Mouse (Mus musculus) liver, embryonic 12.5 days (tissue): ENCODE data around the gene Wdr37. TPM values are rescaled to one million over a fixed set of nuclear protein-coding genes. Genes with fewer than 3 reads are reported as not detected.
A peak's percentile ranks its signal among the peaks of the same experiment; 100 is the strongest.

Experiments used
- ATAC-seq: fragments of 200-750 bp; cut with Nextera tagmentation; 2 replicates; pipeline ENCODE4 v1.8.0; 2017; ENCODE audit warnings: moderate number of reproducible peaks, mild to moderate bottlenecking, moderate library complexity
- H3K27ac ChIP-seq: fragments of 300-500 bp; sonication (generic); 2 replicates; pipeline ENCODE4 v1.5.1; 2016; ENCODE audit warnings: mild to moderate bottlenecking
- H3K27me3 ChIP-seq: fragments of 300-500 bp; sonication (generic); replicated peaks from 2 replicates; pipeline ENCODE4 v1.6.1; 2016; ENCODE audit warnings: mild to moderate bottlenecking, moderate library complexity
- H3K36me3 ChIP-seq: fragments of 300-500 bp; sonication (generic); 2 replicates; pipeline ENCODE4 v1.6.1; 2016; ENCODE audit warnings: mild to moderate bottlenecking, moderate library complexity
- H3K4me1 ChIP-seq: fragments of 300-500 bp; sonication (generic); 2 replicates; pipeline ENCODE4 v1.6.1; 2016
- H3K4me2 ChIP-seq: fragments of 300-500 bp; sonication (generic); 2 replicates; pipeline ENCODE4 v1.6.1; 2016; ENCODE audit warnings: mild to moderate bottlenecking, moderate library complexity
- H3K4me3 ChIP-seq: fragments of 300-500 bp; sonication (generic); 2 replicates; pipeline ENCODE4 v1.5.1; 2016; ENCODE audit warnings: mild to moderate bottlenecking, moderate library complexity
- H3K9ac ChIP-seq: fragments of 300-500 bp; sonication (generic); 2 replicates; pipeline ENCODE4 v1.6.1; 2016; ENCODE audit warnings: mild to moderate bottlenecking, moderate library complexity
- H3K9me3 ChIP-seq: fragments of 300-500 bp; sonication (generic); replicated peaks from 2 replicates; pipeline ENCODE4 v1.6.1; 2016; ENCODE audit warnings: mild to moderate bottlenecking, moderate library complexity
- WGBS: fragments of 180-500 bp; shearing (Covaris S2); methylation state at CpG from one replicate; pipeline ENCODE4 v1.1.7; 2016; ENCODE audit not compliant: insufficient replicate concordance; 5-methylcytosine and 5-hydroxymethylcytosine counted together
- polyA plus RNA-seq: library from polyadenylated mRNA; unstranded; fragments of >200 nt; fragmentation: Nextera tagmentation; extraction: Ambion mirVana; gene quantifications from 2 replicates; pipeline ENCODE4 v1.2.1, GENCODE M21; 2016

Wdr37 gene
- polyA plus RNA-seq, 1 experiment from 2014 or later = 11.8 TPM

- H3K4me3 ChIP-seq = no peak overlapping the region
- no peak overlapping the region for H3K4me2 ChIP-seq
- H3K36me3 ChIP-seq = peaks cover 88% of the 10 kb centered on the region
- no peaks in the 10 kb centered on the region for H3K9me3 ChIP-seq
- H3K9ac ChIP-seq = no peak overlapping the region
- no peak for ATAC-seq
- H3K27me3 ChIP-seq = no peaks in the 10 kb centered on the region
- 0 out of 2 replicates have a peak, but pooled peaks cover 6% of the 10 kb centered on the region for H3K4me1 ChIP-seq
- H3K27ac ChIP-seq = 0 out of 2 replicates have a peak overlapping the region, but pooled peaks have one; percentile 25
- WGBS = 76% methylated on average over 10 of the region's 10 CpGs
Observed at GRCm38 (mm10) chr13:8839111-8839510, 32.6 kb downstream of the Wdr37 start.

- Histone ChIP-seq H3K9ac (no peak overlapping the region), H3K27ac (no peak overlapping the region), H3K9me3 (no peaks in the 10 kb centered on the region), H3K4me3 (no peak overlapping the region), H3K27me3 (no peaks in the 10 kb centered on the region), H3K4me2 (no peak overlapping the region), H3K36me3 (peaks cover 89% of the 10 kb centered on the region), H3K4me1 (0 out of 2 replicates have a peak, but pooled peaks cover 6% of the 10 kb centered on the region)
- 78% methylated on average over 3 of the region's 3 CpGs for WGBS
- no peak for ATAC-seq
Observed at GRCm38 (mm10) chr13:8838394-8838793, 33.3 kb downstream of the Wdr37 start.

GRCm38 (mm10) chr13:8834573-8834972 is 37.1 kb downstream of the Wdr37 start:
- no peak overlapping the region for H3K4me3 ChIP-seq
- H3K27ac ChIP-seq = no peak overlapping the region
- H3K9me3 ChIP-seq = no peaks in the 10 kb centered on the region
- peaks cover 14% of the 10 kb centered on the region for H3K4me1 ChIP-seq
- H3K36me3 ChIP-seq = peaks cover 82% of the 10 kb centered on the region
- ATAC-seq = no peak
- no peak overlapping the region for H3K9ac ChIP-seq
- 89% methylated on average over 5 of the region's 5 CpGs for WGBS
- no peaks in the 10 kb centered on the region for H3K27me3 ChIP-seq
- H3K4me2 ChIP-seq = no peak overlapping the region

- Histone ChIP-seq H3K4me3 (no peak overlapping the region), H3K27ac (no peak overlapping the region), H3K9ac (no peak overlapping the region), H3K27me3 (no peaks in the 10 kb centered on the region), H3K9me3 (no peaks in the 10 kb centered on the region), H3K4me2 (no peak overlapping the region), H3K4me1 (peaks cover 17% of the 10 kb centered on the region), H3K36me3 (peaks cover 86% of the 10 kb centered on the region)
- WGBS = 77% methylated on average over 7 of the region's 7 CpGs
- ATAC-seq = no peak
Observed at GRCm38 (mm10) chr13:8831546-8832251, 40.0 kb downstream of the Wdr37 start.

- no peak overlapping the region for H3K27ac ChIP-seq
- ATAC-seq = peak; percentile 72
- no peaks in the 10 kb centered on the region for H3K9me3 ChIP-seq
- H3K4me3 ChIP-seq = no peak overlapping the region
- H3K27me3 ChIP-seq = no peaks in the 10 kb centered on the region
- H3K4me1 ChIP-seq = peaks cover 17% of the 10 kb centered on the region
- H3K4me2 ChIP-seq = no peak overlapping the region
- H3K36me3 ChIP-seq = peaks cover 84% of the 10 kb centered on the region
- no peak overlapping the region for H3K9ac ChIP-seq
Observed at GRCm38 (mm10) chr13:8830696-8831095, 41.0 kb downstream of the Wdr37 start.

GRCm38 (mm10) chr13:8829784-8830183 is 41.9 kb downstream of the Wdr37 start:
- Histone ChIP-seq H3K4me3 (no peak overlapping the region), H3K4me1 (peaks cover 17% of the 10 kb centered on the region), H3K27ac (no peak overlapping the region), H3K36me3 (peaks cover 75% of the 10 kb centered on the region), H3K4me2 (no peak overlapping the region), H3K9me3 (no peaks in the 10 kb centered on the region), H3K27me3 (no peaks in the 10 kb centered on the region), H3K9ac (no peak overlapping the region)
- 77% methylated on average over 5 of the region's 5 CpGs for WGBS
- no peak for ATAC-seq

GRCm38 (mm10) chr13:8828946-8829345 is 42.8 kb downstream of the Wdr37 start:
- no peak for ATAC-seq
- Histone ChIP-seq H3K27ac (no peak overlapping the region), H3K27me3 (no peaks in the 10 kb centered on the region), H3K36me3 (peaks cover 66% of the 10 kb centered on the region), H3K4me2 (no peak overlapping the region), H3K4me1 (peaks cover 17% of the 10 kb centered on the region), H3K4me3 (no peak overlapping the region), H3K9ac (no peak overlapping the region), H3K9me3 (no peaks in the 10 kb centered on the region)
- 93% methylated on average over 1 of the region's 1 CpGs for WGBS

- Histone ChIP-seq H3K27ac (no peak overlapping the region), H3K9ac (no peak overlapping the region), H3K9me3 (no peaks in the 10 kb centered on the region), H3K27me3 (no peaks in the 10 kb centered on the region), H3K36me3 (peaks cover 73% of the 10 kb centered on the region), H3K4me1 (no peaks in the 10 kb centered on the region), H3K4me2 (no peak overlapping the region), H3K4me3 (no peak overlapping the region)
- 82% methylated on average over 8 of the region's 8 CpGs for WGBS
- ATAC-seq = no peak
Observed at GRCm38 (mm10) chr13:8823546-8823945, 48.2 kb downstream of the Wdr37 start.

- Histone ChIP-seq H3K27ac (no peak overlapping the region), H3K9me3 (no peaks in the 10 kb centered on the region), H3K27me3 (no peaks in the 10 kb centered on the region), H3K4me1 (no peaks in the 10 kb centered on the region), H3K36me3 (peaks cover 73% of the 10 kb centered on the region), H3K4me2 (no peak overlapping the region), H3K9ac (no peak overlapping the region), H3K4me3 (no peak overlapping the region)
- ATAC-seq = no peak
- WGBS = 87% methylated on average over 6 of the region's 6 CpGs
Observed at GRCm38 (mm10) chr13:8823120-8823519, 48.6 kb downstream of the Wdr37 start.

GRCm38 (mm10) chr13:8822201-8822600 is 49.5 kb downstream of the Wdr37 start:
- Histone ChIP-seq H3K4me1 (no peaks in the 10 kb centered on the region), H3K4me3 (no peak overlapping the region), H3K27ac (no peak overlapping the region), H3K9me3 (no peaks in the 10 kb centered on the region), H3K4me2 (no peak overlapping the region), H3K9ac (no peak overlapping the region), H3K36me3 (peaks cover 73% of the 10 kb centered on the region), H3K27me3 (no peaks in the 10 kb centered on the region)
- no peak for ATAC-seq
- 82% methylated on average over 4 of the region's 4 CpGs for WGBS

GRCm38 (mm10) chr13:8805931-8806330 is 65.8 kb downstream of the Wdr37 start:
- H3K36me3 ChIP-seq = peaks cover 20% of the 10 kb centered on the region
- H3K27ac ChIP-seq = no peak overlapping the region
- no peak overlapping the region for H3K9ac ChIP-seq
- H3K4me2 ChIP-seq = no peak overlapping the region
- no peak overlapping the region for H3K4me3 ChIP-seq
- no peak for ATAC-seq
- no peaks in the 10 kb centered on the region for H3K9me3 ChIP-seq
- WGBS = 89% methylated on average over 2 of the region's 2 CpGs
- no peaks in the 10 kb centered on the region for H3K27me3 ChIP-seq
- no peaks in the 10 kb centered on the region for H3K4me1 ChIP-seq

GRCm38 (mm10) chr13:8800576-8800975 is 71.1 kb downstream of the Wdr37 start:
- Histone ChIP-seq H3K27me3 (no peaks in the 10 kb centered on the region), H3K9ac (no peak overlapping the region), H3K9me3 (no peaks in the 10 kb centered on the region), H3K4me1 (no peaks in the 10 kb centered on the region), H3K36me3 (peaks cover 13% of the 10 kb centered on the region), H3K4me3 (no peak overlapping the region), H3K27ac (no peak overlapping the region), H3K4me2 (no peak overlapping the region)
- no peak for ATAC-seq
- 78% methylated on average over 6 of the region's 6 CpGs for WGBS

GRCm38 (mm10) chr13:8793217-8793616 is 78.5 kb downstream of the Wdr37 start:
- Histone ChIP-seq H3K4me1 (no peaks in the 10 kb centered on the region), H3K36me3 (no peaks in the 10 kb centered on the region), H3K9ac (no peak overlapping the region), H3K27me3 (no peaks in the 10 kb centered on the region), H3K4me2 (no peak overlapping the region), H3K4me3 (no peak overlapping the region), H3K9me3 (no peaks in the 10 kb centered on the region), H3K27ac (no peak overlapping the region)
- WGBS = 63% methylated on average over 8 of the region's 8 CpGs
- ATAC-seq = no peak
